Mouse (Mus musculus): ENCODE results near the gene Zfp568.

DNA sequence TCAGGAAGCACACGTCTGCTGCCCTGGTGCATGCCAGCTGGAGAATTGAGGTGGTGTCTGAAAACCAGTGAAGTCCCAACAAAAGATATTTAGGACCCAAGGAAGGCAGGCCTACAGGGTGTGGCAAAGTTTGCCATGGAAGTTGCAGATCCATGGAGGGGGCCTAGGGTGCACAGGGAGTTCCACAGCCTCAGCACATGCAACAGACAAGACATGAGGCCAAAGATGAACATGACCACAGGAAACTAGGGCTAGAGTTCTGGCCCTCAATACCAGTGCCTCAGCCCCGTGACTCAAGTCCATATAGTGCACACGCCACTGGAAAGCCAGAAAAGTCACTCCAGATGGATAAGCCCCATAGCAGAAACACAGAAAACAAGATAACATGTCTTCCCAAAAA is 44.8 kb downstream of the Zfp568 start:
- TF ChIP-seq POLR2A (IDR thresholded peaks at IDR 0.05; ENCODE audit: insufficient read depth, low read depth, low read length) (no peak), CTCF (IDR thresholded peaks at IDR 0.05; ENCODE audit: insufficient read depth, low read depth, low read length) (no peak)

Measured in olfactory bulb, adult 2 months (tissue).